Mouse (Mus musculus): ENCODE results near the gene Abhd15. TPM values are rescaled to one million over a fixed set of nuclear protein-coding genes. Genes with fewer than 3 reads are reported as not detected.

Gene Abhd15
- total and polyA plus RNA-seq, 3 experiments: 2.0 to 2.9 (median 2.4) TPM

GRCm38 (mm10) chr11:77514281-77514831 lies 565 bp upstream of the Abhd15 start:
- DNase-seq: no peak
- Histone ChIP-seq H3K4me3 (peak overlapping the region; percentile 71), H3K79me2 (replicated peaks; ENCODE audit: control insufficient read depth, insufficient read depth, low read length) (no peaks in the 10 kb centered on the region), H3K27me3 (ENCODE audit: control insufficient read depth, insufficient read depth, low read length) (no peaks in the 10 kb centered on the region), H3K27ac (peak overlapping the region; percentile 89), H3K4me1 (ENCODE audit: control insufficient read depth, insufficient read depth, low read length) (peaks cover 13% of the 10 kb centered on the region), H3K9ac (ENCODE audit: low read depth, low read length) (peak overlapping the region; percentile 72), H3K36me3 (ENCODE audit: control insufficient read depth, insufficient read depth, low read length) (no peaks in the 10 kb centered on the region)
- no peak for TF ChIP-seq EP300 (IDR thresholded peaks at IDR 0.05; ENCODE audit: insufficient read depth, low read depth, low read length)
- no peak for TF ChIP-seq CTCF (IDR thresholded peaks at IDR 0.05)
- TF ChIP-seq POLR2A (IDR thresholded peaks at IDR 0.05; ENCODE audit: insufficient read depth, low read depth, low read length): no peak
- intact Hi-C loops (cut with DNase I): loop anchor here (5.0 kb wide), 1 partner anchor 173 kb away; the partner anchor contains the start of gene Nufip2
- 10% methylated on average over 19 of the region's 19 CpGs for WGBS

DNA sequence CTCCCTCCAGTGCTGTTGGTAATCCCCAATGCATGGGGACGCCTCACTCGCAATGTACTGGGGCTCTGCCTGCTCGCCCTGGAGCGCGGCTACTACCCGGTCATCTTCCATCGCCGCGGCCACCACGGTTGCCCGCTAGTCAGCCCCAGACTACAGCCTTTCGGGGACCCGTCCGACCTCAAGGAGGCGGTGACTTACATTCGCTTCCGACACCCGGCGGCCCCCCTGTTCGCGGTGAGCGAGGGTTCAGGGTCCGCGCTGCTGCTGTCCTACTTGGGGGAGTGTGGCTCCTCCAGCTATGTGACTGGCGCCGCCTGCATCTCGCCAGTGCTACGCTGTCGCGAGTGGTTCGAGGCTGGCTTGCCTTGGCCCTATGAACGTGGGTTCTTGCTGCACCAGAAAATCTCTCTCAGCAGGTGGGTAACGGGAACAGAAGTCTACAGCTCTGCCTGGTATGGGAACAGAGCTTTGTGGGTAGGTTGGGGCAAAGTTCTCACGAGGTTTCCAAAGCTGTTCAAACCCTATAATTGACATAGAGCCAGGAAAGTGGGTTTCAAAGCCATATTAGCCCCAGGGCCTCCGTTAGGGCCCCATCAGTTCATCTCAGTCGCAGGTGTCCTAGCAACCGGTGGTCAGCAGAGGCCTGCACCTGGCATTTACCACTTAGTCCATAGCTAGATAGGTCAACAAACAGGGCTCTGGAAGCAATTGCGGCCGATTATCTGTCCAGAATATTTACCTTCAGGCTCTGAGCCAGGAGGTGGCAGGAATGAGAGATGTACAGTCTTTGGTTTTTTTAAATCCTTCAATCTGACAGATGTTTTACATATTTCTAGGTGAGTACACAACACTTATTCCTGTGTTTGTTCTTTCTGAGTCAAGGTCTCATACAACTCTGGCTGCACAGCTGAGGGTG lies 974 bp downstream of the Abhd15 start, which contains the start of gene Trp53i13:
Gene Trp53i13 (minus strand): TSS at position 344 of the 916 bp plus-strand sequence.
- Histone ChIP-seq H3K4me3 (peak within 1 kb of the TSS; percentile 71), H3K79me2 (replicated peaks; ENCODE audit: control insufficient read depth, insufficient read depth, low read length) (no peaks in the 10 kb centered on the region), H3K27ac (peak within 1 kb of the TSS; percentile 89), H3K36me3 (ENCODE audit: control insufficient read depth, insufficient read depth, low read length) (no peaks in the 10 kb centered on the region), H3K4me1 (ENCODE audit: control insufficient read depth, insufficient read depth, low read length) (peaks cover 14% of the 10 kb centered on the region), H3K9ac (ENCODE audit: low read depth, low read length) (peak within 1 kb of the TSS; percentile 72), H3K27me3 (ENCODE audit: control insufficient read depth, insufficient read depth, low read length) (no peaks in the 10 kb centered on the region)
- TF ChIP-seq POLR2A (IDR thresholded peaks at IDR 0.05; ENCODE audit: insufficient read depth, low read depth, low read length): no peak
- TF ChIP-seq CTCF (IDR thresholded peaks at IDR 0.05): no peak
- TF ChIP-seq EP300 (IDR thresholded peaks at IDR 0.05; ENCODE audit: insufficient read depth, low read depth, low read length): no peak
- intact Hi-C loops (cut with DNase I): no loop called here
- DNase-seq: no peak
- WGBS: 26% methylated on average over 39 of the region's 39 CpGs

- WGBS: 94% methylated on average over 5 of the region's 5 CpGs
- H3K9ac ChIP-seq (ENCODE audit: low read depth, low read length): no peak overlapping the region
- no peak overlapping the region for H3K4me3 ChIP-seq
- H3K4me1 ChIP-seq (ENCODE audit: control insufficient read depth, insufficient read depth, low read length): peaks cover 14% of the 10 kb centered on the region
- no peak for DNase-seq
- TF ChIP-seq CTCF (IDR thresholded peaks at IDR 0.05): no peak
- TF ChIP-seq POLR2A (IDR thresholded peaks at IDR 0.05; ENCODE audit: insufficient read depth, low read depth, low read length): no peak
- no peak for TF ChIP-seq EP300 (IDR thresholded peaks at IDR 0.05; ENCODE audit: insufficient read depth, low read depth, low read length)
- intact Hi-C loops (cut with DNase I): no loop called here
- no peaks in the 10 kb centered on the region for H3K27me3 ChIP-seq (ENCODE audit: control insufficient read depth, insufficient read depth, low read length)
- no peak overlapping the region for H3K27ac ChIP-seq
- H3K36me3 ChIP-seq (ENCODE audit: control insufficient read depth, insufficient read depth, low read length): no peaks in the 10 kb centered on the region
- H3K79me2 ChIP-seq (replicated peaks; ENCODE audit: control insufficient read depth, insufficient read depth, low read length): no peaks in the 10 kb centered on the region
These were observed 1.9 kb downstream of the Abhd15 start for GRCm38 (mm10) chr11:77516553-77517425.

GRCm38 (mm10) chr11:77518051-77518798 lies 3.3 kb downstream of the Abhd15 start:
- 86% methylated on average over 27 of the region's 27 CpGs for WGBS

DNA sequence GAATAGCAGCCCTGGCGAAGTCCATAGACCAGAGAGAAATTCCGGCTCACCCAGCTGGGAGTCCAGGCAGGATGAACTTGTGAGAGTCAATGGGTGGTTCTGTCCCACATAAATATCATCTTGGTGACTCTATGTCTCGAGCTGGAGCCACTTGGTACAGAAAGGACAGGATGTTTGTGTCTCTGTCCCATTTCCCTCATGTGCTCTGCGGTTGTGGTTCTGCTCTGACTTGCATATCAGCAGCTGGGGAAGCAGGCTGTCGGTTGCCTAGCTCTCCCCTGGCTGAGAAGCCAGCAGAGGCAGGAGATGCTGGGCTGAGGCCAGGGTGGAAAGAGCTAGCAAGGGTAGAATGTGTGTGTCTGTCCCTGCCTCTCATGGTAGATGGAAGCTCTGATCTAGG lies 4.1 kb downstream of the Abhd15 start, which contains the start of gene Gm10392:
Gene Gm10392 (minus strand): TSS at position 156 of the 400 bp plus-strand sequence.
- TF ChIP-seq CTCF (IDR thresholded peaks at IDR 0.05) (no peak), EP300 (IDR thresholded peaks at IDR 0.05; ENCODE audit: insufficient read depth, low read depth, low read length) (0 out of 2 replicates have a peak, but pooled peaks have one; percentile 35), POLR2A (IDR thresholded peaks at IDR 0.05; ENCODE audit: insufficient read depth, low read depth, low read length) (0 out of 2 replicates have a peak, but pooled peaks have one; percentile 22)
- intact Hi-C loops (cut with DNase I): no loop called here
- Histone ChIP-seq H3K79me2 (replicated peaks; ENCODE audit: control insufficient read depth, insufficient read depth, low read length) (0 out of 2 replicates have a peak, but pooled peaks cover 1% of the 10 kb centered on the region), H3K27me3 (ENCODE audit: control insufficient read depth, insufficient read depth, low read length) (no peaks in the 10 kb centered on the region), H3K27ac (peak within 1 kb of the TSS; percentile 12; the same call in 1 of the 2 replicates), H3K4me3 (no peak within 1 kb of the TSS), H3K9ac (ENCODE audit: low read depth, low read length) (no peak within 1 kb of the TSS), H3K4me1 (ENCODE audit: control insufficient read depth, insufficient read depth, low read length) (peaks cover 7% of the 10 kb centered on the region), H3K36me3 (ENCODE audit: control insufficient read depth, insufficient read depth, low read length) (no peaks in the 10 kb centered on the region)
- WGBS: 29% methylated on average over 5 of the region's 5 CpGs
- peak; percentile 41 to 67 for DNase-seq

More at GRCm38 (mm10) chr11:77518051-77518798, 3.3 kb downstream of the Abhd15 start:
- Histone ChIP-seq H3K27ac (peak overlapping the region; percentile 12; the same call in 1 of the 2 replicates), H3K79me2 (replicated peaks; ENCODE audit: control insufficient read depth, insufficient read depth, low read length) (0 out of 2 replicates have a peak, but pooled peaks cover under 1% of the 10 kb centered on the region), H3K27me3 (ENCODE audit: control insufficient read depth, insufficient read depth, low read length) (no peaks in the 10 kb centered on the region), H3K4me3 (no peak overlapping the region), H3K4me1 (ENCODE audit: control insufficient read depth, insufficient read depth, low read length) (peaks cover 9% of the 10 kb centered on the region), H3K9ac (ENCODE audit: low read depth, low read length) (no peak overlapping the region), H3K36me3 (ENCODE audit: control insufficient read depth, insufficient read depth, low read length) (no peaks in the 10 kb centered on the region)
- DNase-seq: no peak
- intact Hi-C loops (cut with DNase I): no loop called here
- TF ChIP-seq CTCF (IDR thresholded peaks at IDR 0.05) (no peak), EP300 (IDR thresholded peaks at IDR 0.05; ENCODE audit: insufficient read depth, low read depth, low read length) (no peak), POLR2A (IDR thresholded peaks at IDR 0.05; ENCODE audit: insufficient read depth, low read depth, low read length) (no peak)

Measured in heart, adult 2 months (tissue).